ENCODE assay signal across 26 mouse cellular contexts in the genomic region with DNA sequence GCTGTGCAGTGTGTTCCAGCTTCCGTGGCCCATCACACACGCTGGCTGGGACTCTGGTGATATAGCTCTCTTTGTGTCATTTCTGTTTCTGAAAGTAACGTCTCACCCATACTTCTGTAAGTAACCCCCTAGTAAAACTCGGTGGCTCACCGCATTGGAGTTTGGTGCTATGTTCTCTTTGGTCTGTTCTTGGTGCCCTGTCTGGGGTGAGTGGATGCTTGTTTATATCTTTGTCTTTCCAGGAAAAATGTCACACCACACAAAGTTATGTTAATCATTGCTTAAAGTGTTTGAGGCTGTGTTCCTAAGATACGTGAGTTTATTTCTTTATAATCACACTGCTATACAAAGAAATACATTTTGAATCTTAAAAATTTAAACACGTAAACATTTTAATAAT. TPM values are rescaled to one million over a fixed set of nuclear protein-coding genes. Genes with fewer than 3 reads are reported as not detected.
DNase-seq lines count a peak whose midpoint lies in the region; ATAC-seq and TF ChIP-seq lines count a peak whose summit lies in the region.
"Had no signal": no experiment of that assay in that cellular context is flagged by ENCODE, and none has a peak within 500 bp of the region (broad histone marks: within the 10 kb centered on the region; RNA-seq: fewer than 3 reads in every experiment).

No protein-coding gene starts in this region.

- peaks cover 8% of the 10 kb centered on the region for H3K4me1 ChIP-seq in liver, adult 2 months (ENCODE audit: control insufficient read depth, insufficient read depth, low read length)
- H3K4me1 ChIP-seq in liver, embryonic 12.5 days = no peaks in the 10 kb centered on the region
- peaks cover 9% of the 10 kb centered on the region for H3K4me1 ChIP-seq in liver, postnatal 0 days (ENCODE audit: insufficient read depth)
- H3K4me1 ChIP-seq in liver, embryonic 11.5 days (replicated peaks; ENCODE audit: control insufficient read depth, insufficient read depth, low read length) = 0 out of 2 replicates have a peak, but pooled peaks cover 3% of the 10 kb centered on the region

- peaks cover 15% of the 10 kb centered on the region; the same call in 1 of the 2 replicates for H3K36me3 ChIP-seq in liver, adult 2 months (ENCODE audit: control insufficient read depth, insufficient read depth, low read length)
- no peaks in the 10 kb centered on the region for H3K36me3 ChIP-seq in liver, embryonic 12.5 days
- H3K36me3 ChIP-seq in liver, postnatal 0 days (replicated peaks; ENCODE audit: insufficient read depth, low read length) = no peaks in the 10 kb centered on the region; the same call in 1 of the 2 replicates
- H3K36me3 ChIP-seq in liver, embryonic 11.5 days (ENCODE audit: control insufficient read depth, insufficient read depth, low read length) = no peaks in the 10 kb centered on the region
- H3K36me3 ChIP-seq: G1E had no signal

- no peak overlapping the region for H3K4me2 ChIP-seq in liver, embryonic 12.5 days
- peak overlapping the region; percentile 53 for H3K4me2 ChIP-seq in liver, postnatal 0 days (ENCODE audit: low read depth, low read length)
- no peak overlapping the region for H3K4me2 ChIP-seq in liver, embryonic 11.5 days

- H3K9me3 ChIP-seq in liver, embryonic 12.5 days (replicated peaks) = no peaks in the 10 kb centered on the region
- no peaks in the 10 kb centered on the region for H3K9me3 ChIP-seq in liver, postnatal 0 days (ENCODE audit: low read length)
- no peaks in the 10 kb centered on the region for H3K9me3 ChIP-seq in liver, embryonic 11.5 days (ENCODE audit: control insufficient read depth, low read length)
- H3K9me3 ChIP-seq: G1E had no signal

- H3K27ac ChIP-seq in liver, adult 2 months (replicated peaks; ENCODE audit: insufficient read depth, low read depth, low read length) = peak overlapping the region; percentile 53
- H3K27ac ChIP-seq in liver, embryonic 12.5 days = no peak overlapping the region
- H3K27ac ChIP-seq in liver, postnatal 0 days (ENCODE audit: low read depth) = peak overlapping the region; percentile 85
- no peak overlapping the region for H3K27ac ChIP-seq in liver, embryonic 11.5 days (ENCODE audit: low read depth, low read length)

- WGBS in liver, adult 2 months = 30% methylated on average over 7 of the region's 7 CpGs
- 69% methylated on average over 7 of the region's 7 CpGs for WGBS in liver, embryonic 12.5 days (ENCODE audit: insufficient replicate concordance)
- WGBS in liver, postnatal 0 days (ENCODE audit: insufficient replicate concordance) = 62% methylated on average over 7 of the region's 7 CpGs
- WGBS in liver, embryonic 11.5 days = 74% methylated on average over 7 of the region's 7 CpGs

- TF ChIP-seq EP300 in liver, postnatal 0 days (IDR thresholded peaks at IDR 0.05; ENCODE audit: low read depth) = no peak

- peak overlapping the region; percentile 12; the same call in 1 of the 2 replicates for H3K9ac ChIP-seq in liver, adult 2 months (ENCODE audit: low read depth, low read length)
- H3K9ac ChIP-seq in liver, embryonic 12.5 days = no peak overlapping the region
- peak overlapping the region; percentile 27; the same call in 1 of the 2 replicates for H3K9ac ChIP-seq in liver, postnatal 0 days (replicated peaks)
- H3K9ac ChIP-seq in liver, embryonic 11.5 days (ENCODE audit: low read depth, low read length) = no peak overlapping the region

- no peak for TF ChIP-seq POLR2A in liver, adult 2 months (IDR thresholded peaks at IDR 0.05; ENCODE audit: extremely low read depth, insufficient read depth, low read length)

- no peak for TF ChIP-seq CTCF in liver, adult 2 months (IDR thresholded peaks at IDR 0.05; ENCODE audit: low read depth, low read length)
- no peak for TF ChIP-seq CTCF in liver, postnatal 0 days (IDR thresholded peaks at IDR 0.05; ENCODE audit: low read depth)

- peaks cover 10% of the 10 kb centered on the region for H3K79me2 ChIP-seq in liver, adult 2 months (ENCODE audit: control insufficient read depth, insufficient read depth, low read length)

- 0 out of 2 replicates have a peak overlapping the region, but pooled peaks have one; percentile 1 for H3K4me3 ChIP-seq in liver, adult 2 months (ENCODE audit: insufficient read depth, low read depth, low read length)
- H3K4me3 ChIP-seq in liver, embryonic 12.5 days = no peak overlapping the region
- peak overlapping the region; percentile 36 for H3K4me3 ChIP-seq in liver, postnatal 0 days (ENCODE audit: low read depth, low read length)
- H3K4me3 ChIP-seq in liver, embryonic 11.5 days (ENCODE audit: low read depth, low read length) = no peak overlapping the region

- DNase-seq in heart, adult 11 months = peak; percentile 57
- DNase-seq in heart, adult 9 months (ENCODE audit: low spot score in 2 of 2) = no peak
- DNase-seq in liver, adult 2 months (ENCODE audit: extremely low read depth, low read depth, low spot score) = peak; percentile 64
- no peak for DNase-seq in liver, postnatal 0 days
- no peak for DNase-seq in liver, embryonic 11.5 days (ENCODE audit: low spot score)
- DNase-seq: adrenal gland, adult 2 months; adrenal gland, adult 8-10 months; adrenal gland, postnatal 10 days; adrenal gland, postnatal 14 days; adrenal gland, postnatal 25 days; adrenal gland, postnatal 36 days; B cell, adult 2 months; cerebellum, adult 11 months; cerebellum, adult 11-12 months; cerebellum, adult 18-20 months had no signal

- no peaks in the 10 kb centered on the region for H3K27me3 ChIP-seq in liver, adult 2 months (ENCODE audit: control insufficient read depth, insufficient read depth, low read length)
- H3K27me3 ChIP-seq in liver, embryonic 12.5 days (replicated peaks) = no peaks in the 10 kb centered on the region
- H3K27me3 ChIP-seq in liver, postnatal 0 days (ENCODE audit: insufficient read depth, low read length) = no peaks in the 10 kb centered on the region
- no peaks in the 10 kb centered on the region for H3K27me3 ChIP-seq in liver, embryonic 11.5 days (replicated peaks; ENCODE audit: control insufficient read depth, insufficient read depth, low read length)

- ATAC-seq in liver, embryonic 12.5 days = no peak
- ATAC-seq in liver, postnatal 0 days = 0 out of 2 replicates have a peak, but pooled peaks have one; percentile 21
- no peak for ATAC-seq in liver, embryonic 11.5 days (replicated peaks; ENCODE audit: low FRiP score)
- ATAC-seq: activated CD4-positive, CD25-positive, alpha-beta regulatory T cell, adult 4 months; CD4-positive, CD25-positive, alpha-beta regulatory T cell, adult 4 months; Patski had no signal

RNA-seq across cellular contexts. Expression of a gene that starts 11.2 kb away (rescaled TPM):
- 755 and 813 TPM in 2 replicates for total RNA-seq in liver, adult 2 months (2014; rRNA removed)
- 250 and 347 TPM in 2 replicates for polyA plus RNA-seq in liver, adult 2 months (2012; rRNA removed)
- polyA plus RNA-seq in liver, embryonic 12.5 days (2016; fragmentation: Nextera tagmentation; extraction: Ambion mirVana) = 86.6 and 90.7 TPM in 2 replicates
- polyA plus RNA-seq in liver, postnatal 0 days (2015; fragmentation: Nextera tagmentation; extraction: Ambion mirVana) = 444 and 454 TPM in 2 replicates
- 72.0 and 79.6 TPM in 2 replicates for polyA plus RNA-seq in liver, embryonic 11.5 days (2014; fragmentation: Nextera tagmentation; extraction: Ambion mirVana)
- total RNA-seq: adrenal gland, adult 8-10 months; adrenal gland, postnatal 25 days; ES-E14; G1E; MEL had no signal
- polyA plus RNA-seq: activated CD4-positive, CD25-positive, alpha-beta regulatory T cell, adult 4 months; C2C12; CD4-positive, CD25-positive, alpha-beta regulatory T cell, adult 4 months; G1E had no signal

RNA-seq across cellular contexts. Expression of a gene that starts 15.7 kb away (rescaled TPM):
- 2.8 and 4.5 TPM in 2 replicates for total RNA-seq in liver, adult 2 months (2014; rRNA removed)
- 10.7 and 14.3 TPM in 2 replicates for polyA plus RNA-seq in liver, adult 2 months (2012; rRNA removed)
- 125 and 131 TPM in 2 replicates for polyA plus RNA-seq in liver, embryonic 12.5 days (2016; fragmentation: Nextera tagmentation; extraction: Ambion mirVana)
- polyA plus RNA-seq in liver, postnatal 0 days (2015; fragmentation: Nextera tagmentation; extraction: Ambion mirVana) = 23.2 and 25.7 TPM in 2 replicates
- 56.9 and 67.7 TPM in 2 replicates for polyA plus RNA-seq in liver, embryonic 11.5 days (2014; fragmentation: Nextera tagmentation; extraction: Ambion mirVana)

RNA-seq across cellular contexts. Expression of a gene that starts 24.5 kb away (rescaled TPM):
- total RNA-seq in liver, adult 2 months (2014; rRNA removed) = 0.09 TPM in 1 of 2 replicates, not detected in the other
- polyA plus RNA-seq in liver, adult 2 months (2012; rRNA removed) = not detected in 2 replicates
- polyA plus RNA-seq in liver, embryonic 12.5 days (2016; fragmentation: Nextera tagmentation; extraction: Ambion mirVana) = 0.04 TPM in 1 of 2 replicates, not detected in the other
- not detected in 2 replicates for polyA plus RNA-seq in liver, postnatal 0 days (2015; fragmentation: Nextera tagmentation; extraction: Ambion mirVana)
- polyA plus RNA-seq in liver, embryonic 11.5 days (2014; fragmentation: Nextera tagmentation; extraction: Ambion mirVana) = 0.25 TPM in 1 of 2 replicates, not detected in the other
- total RNA-seq: adrenal gland, adult 18-20 months; adrenal gland, postnatal 36 days had no signal
- polyA plus RNA-seq: activated CD4-positive, CD25-positive, alpha-beta regulatory T cell, adult 4 months; adrenal gland, adult 2 months; G1E had no signal

RNA-seq across cellular contexts. Expression of a gene that starts 31.6 kb away (rescaled TPM):
- total RNA-seq in liver, adult 2 months (2014; rRNA removed) = 11.2 and 30.9 TPM in 2 replicates
- 21.7 and 23.4 TPM in 2 replicates for polyA plus RNA-seq in liver, adult 2 months (2012; rRNA removed)
- polyA plus RNA-seq in liver, embryonic 12.5 days (2016; fragmentation: Nextera tagmentation; extraction: Ambion mirVana) = 107 and 112 TPM in 2 replicates
- 58.4 and 61.3 TPM in 2 replicates for polyA plus RNA-seq in liver, postnatal 0 days (2015; fragmentation: Nextera tagmentation; extraction: Ambion mirVana)
- 164 and 179 TPM in 2 replicates for polyA plus RNA-seq in liver, embryonic 11.5 days (2014; fragmentation: Nextera tagmentation; extraction: Ambion mirVana)

RNA-seq across cellular contexts. Expression of a gene that starts 43.0 kb away (rescaled TPM):
- total RNA-seq in liver, adult 2 months (2014; rRNA removed) = not detected in 2 replicates
- polyA plus RNA-seq in liver, adult 2 months (2012; rRNA removed) = not detected in 2 replicates
- not detected in 2 replicates for polyA plus RNA-seq in liver, embryonic 12.5 days (2016; fragmentation: Nextera tagmentation; extraction: Ambion mirVana)
- not detected in 2 replicates for polyA plus RNA-seq in liver, postnatal 0 days (2015; fragmentation: Nextera tagmentation; extraction: Ambion mirVana)
- not detected in 2 replicates for polyA plus RNA-seq in liver, embryonic 11.5 days (2014; fragmentation: Nextera tagmentation; extraction: Ambion mirVana)
- total RNA-seq: adrenal gland, adult 18-20 months; adrenal gland, adult 2 months; adrenal gland, adult 8-10 months; adrenal gland, postnatal 10 days; adrenal gland, postnatal 14 days; adrenal gland, postnatal 25 days; adrenal gland, postnatal 36 days; adrenal gland, postnatal 4 days; CH12.LX; ES-E14; MEL had no signal
- polyA plus RNA-seq: activated CD4-positive, CD25-positive, alpha-beta regulatory T cell, adult 4 months; adrenal gland, adult 2 months; C2C12; CD4-positive, CD25-positive, alpha-beta regulatory T cell, adult 4 months; G1E; Patski had no signal

Comparison
In these comparisons a context has a peak if more than half of its experiments do, and no peak if none do; other contexts are left out.
1. DNase-seq: peak in heart, adult 11 months (single experiment) and liver, adult 2 months (single experiment); none in heart, adult 9 months (0 of 2), liver, postnatal 0 days (single experiment) and liver, embryonic 11.5 days (single experiment).
2. H3K27ac ChIP-seq: peak in liver, adult 2 months (single experiment) and liver, postnatal 0 days (single experiment); none in liver, embryonic 12.5 days (single experiment) and liver, embryonic 11.5 days (single experiment).
3. H3K4me3 ChIP-seq: peak in liver, adult 2 months (single experiment) and liver, postnatal 0 days (single experiment); none in liver, embryonic 12.5 days (single experiment) and liver, embryonic 11.5 days (single experiment).
4. H3K9ac ChIP-seq: peak in liver, adult 2 months (single experiment) and liver, postnatal 0 days (single experiment); none in liver, embryonic 12.5 days (single experiment) and liver, embryonic 11.5 days (single experiment).